Mouse (Mus musculus) B cell, adult 62 days (primary cell): ENCODE data around the gene Golm1. TPM values are rescaled to one million over a fixed set of nuclear protein-coding genes. Genes with fewer than 3 reads are reported as not detected.

Experiments
- total RNA-seq: library from RNA; stranded (reverse); gene quantifications from 4 replicates; pipeline ENCODE4 v1.2.4, GENCODE M21; 2023

Gene Golm1
- total RNA-seq, result 19.5 to 26.9 TPM (median 20.3 TPM) in 4 replicates

GRCm38 (mm10) chr13:59675151-59676011, at the start of gene Golm1:
Gene Golm1, minus strand, starts transcription at chr13:59675811.

GRCm38 (mm10) chr13:59711984-59712383, 36.4 kb upstream of the Golm1 start, which contains the start of gene Spata31d1b:
Gene Spata31d1b, plus strand, starts transcription at chr13:59712284.

GRCm38 (mm10) chr13:59710230-59710629, 34.6 kb upstream of the Golm1 start, which contains the start of gene Spata31d1a:
Gene Spata31d1a, minus strand, starts transcription at chr13:59710330.

GRCm38 (mm10) chr13:59694008-59694407, 18.4 kb upstream of the Golm1 start, which contains the start of gene 4921517D22Rik:
Gene 4921517D22Rik, minus strand, starts transcription at chr13:59694108.

DNA sequence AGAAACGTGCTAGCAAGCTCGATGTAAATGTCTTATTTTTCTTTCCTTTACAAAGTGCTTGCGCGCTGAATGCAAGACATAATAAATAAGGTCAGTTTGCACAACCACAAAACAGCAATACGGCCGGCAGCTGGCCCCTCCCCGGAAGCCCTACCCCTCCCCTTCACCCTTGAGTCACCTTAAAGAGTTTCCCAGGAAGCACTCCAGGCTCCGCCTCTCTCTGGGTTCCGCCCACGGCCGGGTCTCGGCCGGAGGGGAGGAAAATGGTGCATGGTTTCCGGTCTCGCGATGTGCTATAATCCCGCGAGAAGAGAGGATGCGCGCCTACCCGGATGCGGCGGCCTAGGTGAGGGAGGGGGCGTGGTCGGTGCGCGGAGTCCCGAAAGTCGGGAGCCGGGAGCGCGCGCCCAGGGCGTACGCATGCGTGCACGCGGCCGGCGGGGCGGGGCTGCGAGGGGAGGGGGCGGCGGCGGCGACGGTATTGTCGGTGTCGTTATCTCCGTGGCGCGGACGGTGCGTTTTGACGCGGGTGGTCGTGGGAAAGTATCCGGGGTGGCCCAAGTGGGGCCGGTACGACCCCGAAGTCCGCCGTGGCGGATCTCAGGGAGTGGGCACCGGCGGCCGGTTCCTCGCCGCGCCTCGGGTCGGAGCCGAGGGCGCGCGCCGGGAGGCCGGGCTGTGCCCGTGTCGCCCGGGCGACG, 90.5 kb downstream of the Golm1 start, which contains the start of the genes Agtpbp1 and Naa35:
Agtpbp1 (minus strand) TSS at position 281 of the 701 bp plus-strand sequence.
Naa35 (plus strand) TSS at position 313 of the 701 bp plus-strand sequence.

Other genes starting within 250 kb of the Golm1 start
- 54.1 to 69.6 TPM (median 56.8 TPM) in 4 replicates for gene Agtpbp1, start 90.6 kb downstream of the Golm1 start, total RNA-seq
- 56.5 to 67.1 TPM (median 63.9 TPM) in 4 replicates for gene Naa35, start 90.6 kb downstream of the Golm1 start, total RNA-seq
- not detected in 4 replicates for gene 4921517D22Rik, start 18.3 kb upstream of the Golm1 start, total RNA-seq
- gene Spata31d1a, start 34.5 kb upstream of the Golm1 start, total RNA-seq, result 0.09 TPM in 1 of 4 replicates, not detected in the others
- not detected in 4 replicates for gene Spata31d1b, start 36.5 kb upstream of the Golm1 start, total RNA-seq
- not detected in 4 replicates for gene Spata31d1d, start 55.9 kb upstream of the Golm1 start, total RNA-seq
- 0.17 to 0.18 TPM in 2 of 4 replicates, not detected in the others for gene 1700014D04Rik, start 70.9 kb upstream of the Golm1 start, total RNA-seq
- gene Isca1, start 94.0 kb upstream of the Golm1 start, total RNA-seq, result 93.6 to 97.7 TPM (median 94.8 TPM) in 4 replicates
- not detected in 4 replicates for gene Gm49354, start 106.4 kb upstream of the Golm1 start, total RNA-seq
- gene Tut7, start 147.3 kb upstream of the Golm1 start, total RNA-seq, result 266 to 273 TPM (median 269 TPM) in 4 replicates